Comparison of ENCODE assay signal across 10 mouse cellular contexts in the genomic region with DNA sequence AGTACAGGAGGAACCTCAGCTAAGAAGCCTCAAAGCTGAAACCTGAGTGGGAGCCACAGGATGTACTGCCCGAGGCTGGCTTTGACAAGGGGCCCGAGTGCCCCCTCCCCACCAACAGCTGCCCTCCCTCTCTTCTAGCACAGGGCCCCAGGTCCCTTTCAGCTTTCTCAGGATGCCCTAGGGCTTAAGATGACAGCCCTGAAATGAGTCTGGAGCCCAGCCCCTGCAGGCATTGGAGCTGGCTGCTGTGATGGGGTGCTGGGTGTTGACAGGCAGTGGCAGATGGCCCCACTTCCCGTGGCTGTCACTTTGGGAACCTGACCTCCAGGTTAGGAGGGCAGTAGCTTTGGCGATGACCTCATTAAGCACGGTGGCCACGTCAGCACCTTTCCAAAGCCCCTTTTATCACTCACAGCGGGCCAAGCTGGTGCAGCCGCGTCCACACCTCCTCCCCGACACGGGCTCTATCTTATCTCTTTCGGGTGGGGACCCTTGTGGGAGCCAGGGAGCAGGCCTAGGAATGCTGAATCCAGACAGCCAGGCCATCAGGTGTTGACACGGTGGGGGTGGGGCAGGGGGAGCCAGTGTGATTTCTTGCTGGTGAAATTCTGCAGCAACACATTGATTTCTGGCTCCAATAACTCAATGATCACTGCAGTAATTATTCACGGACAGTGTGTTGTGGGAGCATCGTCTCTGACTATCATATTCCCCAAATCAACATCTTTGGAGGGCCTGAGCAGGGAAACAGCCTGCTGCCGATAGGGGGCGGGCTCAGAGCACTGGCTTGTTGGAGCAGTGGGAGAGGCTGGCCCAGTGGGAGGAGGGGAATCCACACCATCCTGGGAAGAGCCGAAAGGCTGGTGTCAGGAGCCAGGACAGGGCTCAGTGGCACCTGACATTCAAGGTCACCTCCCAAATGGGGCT. TPM values are rescaled to one million over a fixed set of nuclear protein-coding genes. Genes with fewer than 3 reads are reported as not detected.
DNase-seq lines count a peak whose midpoint lies in the region; ATAC-seq lines count a peak whose summit lies in the region.
"Had no signal": no experiment of that assay in that cellular context is flagged by ENCODE, and none has a peak within 500 bp of the region (broad histone marks: within the 10 kb centered on the region; RNA-seq: fewer than 3 reads in every experiment).

No protein-coding gene starts in this region.

- 27% methylated on average over 18 of the region's 18 CpGs for WGBS in neural tube, embryonic 11.5 days

- peaks cover 31% of the 10 kb centered on the region for H3K4me1 ChIP-seq in neural tube, embryonic 11.5 days (ENCODE audit: control insufficient read depth, insufficient read depth, low read length)

- H3K36me3 ChIP-seq in neural tube, embryonic 11.5 days (ENCODE audit: control insufficient read depth, insufficient read depth, low read length): no peaks in the 10 kb centered on the region

- H3K27me3 ChIP-seq in neural tube, embryonic 11.5 days (ENCODE audit: control insufficient read depth, insufficient read depth, low read length): no peaks in the 10 kb centered on the region

- no peaks in the 10 kb centered on the region for H3K9me3 ChIP-seq in neural tube, embryonic 11.5 days (ENCODE audit: control insufficient read depth, low read length)

- DNase-seq in adrenal gland, postnatal 25 days: peak; percentile 20
- no peak for DNase-seq in adrenal gland, adult 2 months
- peak; percentile 26 to 40 for DNase-seq in right cerebral cortex, adult 2 months (ENCODE audit: low spot score in 2 of 2)
- DNase-seq in right cerebral cortex, adult 18-20 months: no peak
- DNase-seq in heart, postnatal 14 days: peak; percentile 63 to 74
- peak; percentile 58 for DNase-seq in liver
- peak; percentile 71 for DNase-seq in neural tube, embryonic 11.5 days (ENCODE audit: low spot score)

- H3K27ac ChIP-seq in neural tube, embryonic 11.5 days (ENCODE audit: low read depth, low read length): 0 out of 2 replicates have a peak overlapping the region, but pooled peaks have one; percentile 8

- H3K9ac ChIP-seq in neural tube, embryonic 11.5 days (ENCODE audit: low read length): no peak overlapping the region

- no peak overlapping the region for H3K4me2 ChIP-seq in neural tube, embryonic 11.5 days (ENCODE audit: low read depth)

- ATAC-seq in neural tube, embryonic 11.5 days (ENCODE audit: insufficient read depth, low FRiP score, low TSS enrichment): no peak
- no peak for ATAC-seq in inflammation-experienced regulatory T-cells, adult 6 months

- no peak overlapping the region for H3K4me3 ChIP-seq in neural tube, embryonic 11.5 days (ENCODE audit: low read depth, low read length)

- intact Hi-C loops in heart, postnatal 14 days (cut with DNase I): loop anchor here (5.0 kb wide), 1 partner anchor 109 kb away; no protein-coding TSS in a partner anchor

RNA-seq across cellular contexts. Expression of gene B230104I21Rik, which starts 57.5 kb away (rescaled TPM):
- not detected in 2 replicates for total RNA-seq in adrenal gland, postnatal 25 days (2021)
- not detected for total RNA-seq in adrenal gland, adult 2 months (2021)
- polyA plus RNA-seq in adrenal gland, adult 2 months (2012; rRNA removed): not detected in 2 replicates
- not detected for total RNA-seq in heart, postnatal 14 days (2021)
- polyA plus RNA-seq in neural tube, embryonic 11.5 days (2014; fragmentation: Nextera tagmentation; extraction: Ambion mirVana): 0.27 TPM in 1 of 2 replicates, not detected in the other
- polyA plus RNA-seq in inflammation-experienced regulatory T-cells, adult 6 months (2017; shearing (Covaris generic)): not detected
- polyA plus RNA-seq: C2C12; limb, embryonic 14.5 days had no signal

Comparison
In these comparisons a context has a peak if more than half of its experiments do, and no peak if none do; other contexts are left out.
1. DNase-seq: peak in adrenal gland, postnatal 25 days (single experiment), right cerebral cortex, adult 2 months (2 of 2), heart, postnatal 14 days (2 of 2), liver (single experiment) and neural tube, embryonic 11.5 days (single experiment); none in adrenal gland, adult 2 months (single experiment) and right cerebral cortex, adult 18-20 months (single experiment).